Mouse (Mus musculus) layer of hippocampus, adult 18-20 months (tissue): Measurements from ENCODE around the gene Rasal2. TPM values are rescaled to one million over a fixed set of nuclear protein-coding genes. Genes with fewer than 3 reads are reported as not detected.
"Not testable (repeated sequence)": the region's sequence is repeated elsewhere in the genome, so short reads cannot be mapped to it uniquely, and the experiment has no call there.

Experiments
- DNase-seq, 2 experiments: peaks; one replicate each; pipeline ENCODE4 v3.0.0; 2022; ENCODE audit warnings: low spot score in 2 of 2
- total RNA-seq, 2 experiments: library from RNA; stranded (reverse); gene quantifications; 2 replicates each; pipeline ENCODE4 v1.2.3; 2021

The Rasal2 gene
- total RNA-seq, 2 experiments from 2014 or later, result 79.0 to 80.8 TPM

DNA sequence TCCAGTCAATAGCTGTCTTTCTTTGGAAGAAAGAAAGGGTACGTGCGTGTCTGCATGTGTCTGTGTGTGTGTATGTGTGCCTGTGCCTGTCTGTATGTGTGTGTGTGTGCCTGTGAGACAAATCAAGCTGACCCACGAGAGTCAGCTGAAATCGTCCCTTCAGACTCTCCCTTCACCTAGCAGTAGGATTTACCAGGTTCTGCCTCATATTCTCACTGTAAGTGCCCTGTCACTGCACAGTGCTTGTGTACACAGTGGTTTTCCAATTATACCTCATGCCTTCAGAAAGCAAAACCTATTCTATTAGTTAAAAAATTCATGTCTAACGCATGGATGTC lies 168.0 kb downstream of the Rasal2 start:
- no peak for DNase-seq

GRCm38 (mm10) chr1:157243576-157244452 lies 168.6 kb downstream of the Rasal2 start:
- DNase-seq, result peak; percentile 44 to 50

- no peak for DNase-seq
These were observed 172.7 kb downstream of the Rasal2 start for GRCm38 (mm10) chr1:157239687-157240086.

DNA sequence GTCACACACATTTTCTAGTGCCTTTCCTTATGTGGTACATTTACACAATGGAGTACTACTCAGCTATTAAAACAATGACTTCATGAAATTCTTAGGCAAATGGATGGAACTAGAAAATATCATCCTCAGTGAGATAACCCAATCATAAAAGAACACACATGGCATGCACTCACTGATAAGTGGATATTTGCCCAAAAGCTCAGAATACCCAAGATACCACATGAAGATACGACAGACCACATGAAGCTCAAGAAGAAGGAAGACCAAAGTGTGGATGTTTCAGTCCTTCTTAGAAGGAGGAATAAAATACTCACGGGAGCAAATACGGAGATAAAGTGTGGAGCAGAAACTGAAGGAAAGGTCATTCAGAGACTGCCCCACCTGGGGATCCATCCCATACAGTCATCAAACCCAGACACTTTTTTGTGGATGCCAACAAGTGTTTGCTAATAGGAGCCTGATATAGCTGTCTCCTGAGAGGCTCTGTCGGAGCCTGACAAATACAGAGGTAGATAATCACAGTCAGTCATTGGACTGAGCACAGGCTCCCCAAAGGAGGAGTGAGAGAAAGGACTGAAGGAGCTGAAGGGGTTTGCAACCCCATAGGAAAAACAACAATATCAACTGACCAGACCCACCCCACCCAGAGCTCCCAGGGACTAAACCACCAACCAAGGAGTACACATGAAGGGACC lies 175.6 kb downstream of the Rasal2 start:
- DNase-seq, result not testable (repeated sequence)

DNA sequence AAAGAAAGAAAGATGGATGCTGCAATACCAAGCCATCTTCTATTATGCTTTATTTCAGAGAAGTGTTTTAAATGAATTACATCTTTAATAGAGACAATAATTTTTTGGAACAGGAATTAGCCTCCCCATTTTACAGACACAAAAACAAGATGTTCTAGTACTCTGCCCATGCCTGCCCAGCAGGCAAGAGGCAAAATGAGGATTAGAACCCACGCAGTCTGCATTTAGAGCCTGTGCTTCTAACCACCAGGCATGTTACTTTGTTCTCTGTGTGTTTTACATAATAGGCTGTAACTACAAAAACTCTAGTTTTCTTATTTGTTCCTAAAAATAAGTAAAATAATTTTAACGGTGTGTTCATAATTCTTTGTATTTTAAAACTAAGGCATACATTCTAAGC lies 178.9 kb downstream of the Rasal2 start:
- DNase-seq, result peak; percentile 46 to 79

- DNase-seq, result peak in 1 of 2 experiments; percentile 63
These were observed 180.0 kb downstream of the Rasal2 start for GRCm38 (mm10) chr1:157232372-157232771.

- DNase-seq, result peak in 1 of 2 experiments; percentile 67
These were observed 181.4 kb downstream of the Rasal2 start for GRCm38 (mm10) chr1:157231016-157231415.

- DNase-seq, result no peak
These were observed 182.0 kb downstream of the Rasal2 start for GRCm38 (mm10) chr1:157230386-157230785.

GRCm38 (mm10) chr1:157225013-157225412 lies 187.4 kb downstream of the Rasal2 start:
- no peak for DNase-seq

DNA sequence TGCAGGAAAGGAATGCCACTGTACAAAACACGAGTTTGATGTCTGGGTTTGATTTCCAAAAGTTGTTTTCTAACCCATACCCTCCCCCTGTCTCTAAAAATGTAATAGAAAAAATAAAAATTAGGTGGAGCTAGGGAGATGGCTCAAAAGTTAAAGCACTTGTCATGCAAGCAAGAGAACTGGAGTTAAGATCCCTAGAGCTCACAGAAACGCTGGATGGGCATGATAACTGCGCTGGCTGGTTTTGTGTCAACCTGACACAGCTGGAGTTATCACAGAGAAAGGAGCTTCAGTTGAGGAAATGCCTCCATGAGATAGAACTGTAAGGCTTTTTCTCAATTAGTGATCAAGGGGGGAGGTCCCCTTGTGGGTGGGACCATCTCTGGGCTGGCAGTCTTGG lies 191.5 kb downstream of the Rasal2 start:
- no peak for DNase-seq

GRCm38 (mm10) chr1:157220466-157220865 lies 191.9 kb downstream of the Rasal2 start:
- DNase-seq, result no peak

DNA sequence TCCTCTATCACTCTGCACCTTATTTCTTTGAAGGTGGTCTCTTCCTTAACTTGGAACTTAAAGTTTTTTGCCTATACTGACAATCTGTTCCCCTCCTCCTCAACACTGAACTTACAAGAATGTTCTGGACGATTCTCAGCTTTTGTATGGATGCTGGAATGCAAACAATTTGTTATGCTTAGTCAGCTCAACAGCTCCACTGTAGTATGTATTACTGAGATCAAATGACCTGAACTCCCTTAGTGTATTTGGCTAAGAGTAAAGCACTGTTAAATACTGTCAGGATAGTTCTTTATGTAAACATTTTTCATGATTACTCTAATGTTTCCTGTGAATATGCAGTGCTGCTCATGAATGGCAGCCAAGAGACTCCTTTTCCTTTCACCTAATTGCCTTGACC lies 203.6 kb downstream of the Rasal2 start:
- DNase-seq, result no peak

GRCm38 (mm10) chr1:157205685-157206084 lies 206.7 kb downstream of the Rasal2 start:
- DNase-seq, result peak in 1 of 2 experiments; percentile 51

DNA sequence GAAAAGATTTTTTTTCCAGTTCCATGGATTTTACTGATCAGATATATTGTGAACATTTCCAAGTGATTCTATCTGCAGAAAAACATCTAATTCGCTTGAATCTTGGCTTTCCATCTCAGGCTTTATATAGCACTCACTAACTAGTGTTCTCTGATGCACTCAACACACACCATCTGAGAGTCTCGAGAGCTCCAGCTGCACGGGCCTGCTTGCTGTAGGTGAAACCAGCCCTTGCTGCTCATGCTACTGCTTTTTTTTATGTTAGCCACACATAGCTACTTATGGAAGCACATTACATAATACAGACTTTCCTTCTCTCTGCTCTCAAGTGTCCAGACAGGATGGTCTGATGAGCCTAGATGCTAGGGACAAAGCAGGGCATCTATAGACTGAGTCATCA lies 229.4 kb downstream of the Rasal2 start:
- no peak for DNase-seq

DNA sequence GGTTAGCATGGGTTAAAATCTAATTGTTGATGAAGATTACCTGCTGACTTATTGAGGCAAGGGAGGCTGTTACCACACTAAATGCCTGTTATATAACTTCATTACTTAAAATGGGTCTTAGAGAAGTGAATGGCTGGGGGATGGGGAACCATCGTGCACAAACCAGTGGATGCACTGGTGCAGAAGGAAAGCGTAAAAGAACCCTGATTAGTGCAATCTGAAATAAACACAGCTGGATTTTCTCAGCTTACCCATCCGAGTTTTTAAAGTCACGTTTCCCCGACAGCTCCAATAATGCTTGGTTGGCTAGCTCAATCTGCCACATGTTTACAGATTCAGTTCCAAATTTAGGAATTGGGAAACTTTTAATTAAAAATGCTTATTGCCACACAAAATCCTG lies 230.0 kb downstream of the Rasal2 start:
- peak in 1 of 2 experiments; percentile 49 for DNase-seq

- no peak for DNase-seq
These were observed 231.3 kb downstream of the Rasal2 start for GRCm38 (mm10) chr1:157181081-157181480.

GRCm38 (mm10) chr1:157178988-157179764 lies 233.2 kb downstream of the Rasal2 start:
- no peak for DNase-seq

DNA sequence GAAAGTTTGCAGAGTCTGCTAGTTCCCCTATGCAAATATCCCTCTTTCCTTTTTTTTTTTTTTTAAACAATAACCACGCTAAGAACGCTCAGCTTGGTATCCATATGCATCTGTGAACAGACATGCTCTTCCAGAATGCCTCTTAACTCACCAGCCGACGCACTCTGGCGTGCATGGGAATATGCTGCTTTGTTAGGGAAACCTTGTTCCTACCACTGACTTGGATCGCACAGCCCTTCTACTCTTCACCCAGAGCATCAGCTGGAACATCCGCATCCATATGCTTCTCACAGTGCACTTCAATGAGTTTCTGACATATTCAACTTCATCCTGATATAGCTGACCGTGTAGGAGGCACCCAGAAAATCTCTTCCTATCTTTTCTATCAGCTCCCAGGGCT lies 243.1 kb downstream of the Rasal2 start:
- DNase-seq, result peak in 1 of 2 experiments; percentile 68

- peak; percentile 42 to 74 for DNase-seq
These were observed 243.5 kb downstream of the Rasal2 start for GRCm38 (mm10) chr1:157168891-157169290.

DNA sequence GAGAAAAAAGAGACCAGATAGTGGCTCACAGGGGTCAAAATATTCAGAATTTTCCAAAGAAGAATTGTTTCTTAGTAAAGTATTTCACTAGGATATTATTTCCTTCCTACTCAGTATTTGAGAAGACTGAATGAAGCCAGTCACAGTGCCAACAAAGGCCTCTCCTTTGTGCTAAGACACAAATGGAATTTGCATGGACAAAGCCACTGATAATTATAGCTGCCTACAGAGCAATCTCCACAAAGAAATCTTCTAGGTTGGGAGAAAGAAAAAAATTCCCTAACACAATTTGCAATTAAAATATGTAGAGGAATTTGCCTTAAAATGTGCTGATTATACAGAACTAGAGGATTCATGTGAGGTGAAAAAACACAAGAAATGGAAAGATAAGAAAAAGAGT lies 258.6 kb downstream of the Rasal2 start:
- no peak for DNase-seq

DNA sequence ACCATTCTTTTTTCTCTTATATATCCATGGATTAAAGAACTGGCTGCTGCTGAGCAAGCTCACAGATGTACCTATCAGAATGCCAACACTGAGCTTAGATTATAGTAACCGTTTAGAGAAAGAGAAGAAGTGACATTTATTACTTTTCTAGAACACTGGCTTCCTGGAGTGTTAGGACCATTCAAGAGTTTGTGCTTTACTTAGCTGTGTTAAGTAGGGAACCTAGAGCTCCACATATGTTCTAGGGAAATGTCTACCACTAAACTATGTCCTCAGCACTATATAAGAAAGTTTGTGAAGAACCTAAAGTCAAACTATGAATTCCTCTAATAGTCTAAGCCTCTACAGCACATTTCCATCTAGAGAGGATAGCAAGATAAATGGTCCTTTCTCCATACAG lies 262.3 kb downstream of the Rasal2 start:
- DNase-seq, result no peak

- no peak for DNase-seq
These were observed 267.8 kb downstream of the Rasal2 start for GRCm38 (mm10) chr1:157144621-157145020.
